Mouse (Mus musculus) forebrain, embryonic 12.5 days (tissue): ENCODE data around the gene Robo3. TPM values are rescaled to one million over a fixed set of nuclear protein-coding genes. Genes with fewer than 3 reads are reported as not detected.

Source experiments
- ATAC-seq: fragments of 200-750 bp; cut with Nextera tagmentation; 2 replicates; pipeline ENCODE4 v1.8.0; 2017; ENCODE audit warnings: moderate TSS enrichment; ENCODE audit not compliant: low FRiP score
- H3K27ac ChIP-seq: fragments of 300-500 bp; sonication (generic); 2 replicates; pipeline ENCODE4 v1.5.1; 2016; ENCODE audit warnings: mild to moderate bottlenecking
- H3K27me3 ChIP-seq: fragments of 300-500 bp; sonication (generic); 2 replicates; pipeline ENCODE4 v1.6.1; 2016; ENCODE audit warnings: mild to moderate bottlenecking
- H3K36me3 ChIP-seq: fragments of 300-500 bp; sonication (generic); replicated peaks from 2 replicates; pipeline ENCODE4 v1.6.1; 2016; ENCODE audit warnings: mild to moderate bottlenecking
- H3K4me1 ChIP-seq: fragments of 300-500 bp; sonication (generic); 2 replicates; pipeline ENCODE4 v1.6.1; 2016
- H3K4me2 ChIP-seq: fragments of 300-500 bp; sonication (generic); 2 replicates; pipeline ENCODE4 v1.6.1; 2016; ENCODE audit warnings: mild to moderate bottlenecking, moderate library complexity
- H3K4me3 ChIP-seq: fragments of 300-500 bp; sonication (generic); replicated peaks from 2 replicates; pipeline ENCODE4 v1.5.1; 2016; ENCODE audit warnings: mild to moderate bottlenecking
- H3K9ac ChIP-seq: fragments of 300-500 bp; sonication (generic); 2 replicates; pipeline ENCODE4 v1.6.1; 2016; ENCODE audit warnings: mild to moderate bottlenecking
- H3K9me3 ChIP-seq: fragments of 300-500 bp; sonication (generic); 2 replicates; pipeline ENCODE4 v1.6.1; 2016
- WGBS: fragments of 180-500 bp; shearing (Covaris S2); methylation state at CpG from one replicate; pipeline ENCODE4 v1.1.7; 2016; 5-methylcytosine and 5-hydroxymethylcytosine counted together
- polyA plus RNA-seq: library from polyadenylated mRNA; unstranded; fragments of >200 nt; fragmentation: Nextera tagmentation; extraction: Ambion mirVana; gene quantifications from 2 replicates; pipeline ENCODE4 v1.2.1, GENCODE M21; 2016

Robo3 gene
- polyA plus RNA-seq: 22.7 and 24.1 TPM in 2 replicates

GRCm38 (mm10) chr9:37432720-37433421 lies at the start of gene Robo3:
Robo3 (minus strand) TSS chr9:37433246.
- under 1% methylated on average over 40 of the region's 40 CpGs for WGBS
- no peaks in the 10 kb centered on the region for H3K36me3 ChIP-seq
- peaks cover 72% of the 10 kb centered on the region for H3K27me3 ChIP-seq
- peak within 1 kb of the TSS; percentile 50 for H3K9ac ChIP-seq
- H3K4me3 ChIP-seq: peak within 1 kb of the TSS; percentile 43
- no peaks in the 10 kb centered on the region for H3K9me3 ChIP-seq
- no peak within 1 kb of the TSS for H3K27ac ChIP-seq
- H3K4me1 ChIP-seq: peaks cover 35% of the 10 kb centered on the region
- ATAC-seq: peak; percentile 46
- H3K4me2 ChIP-seq: peak within 1 kb of the TSS; percentile 69

- no peak overlapping the region for H3K4me3 ChIP-seq
- no peaks in the 10 kb centered on the region for H3K4me1 ChIP-seq
- ATAC-seq: no peak
- H3K36me3 ChIP-seq: no peaks in the 10 kb centered on the region
- no peaks in the 10 kb centered on the region for H3K9me3 ChIP-seq
- WGBS: 90% methylated on average over 7 of the region's 7 CpGs
- H3K27ac ChIP-seq: no peak overlapping the region
- H3K9ac ChIP-seq: no peak overlapping the region
- H3K4me2 ChIP-seq: no peak overlapping the region
- no peaks in the 10 kb centered on the region for H3K27me3 ChIP-seq
These were observed 41.9 kb upstream of the Robo3 start for GRCm38 (mm10) chr9:37474923-37475322.

- no peaks in the 10 kb centered on the region for H3K36me3 ChIP-seq
- WGBS: 63% methylated on average over 3 of the region's 3 CpGs
- ATAC-seq: no peak
- H3K4me2 ChIP-seq: no peak overlapping the region
- H3K4me1 ChIP-seq: no peaks in the 10 kb centered on the region
- no peaks in the 10 kb centered on the region for H3K27me3 ChIP-seq
- H3K9ac ChIP-seq: no peak overlapping the region
- H3K27ac ChIP-seq: no peak overlapping the region
- H3K9me3 ChIP-seq: no peaks in the 10 kb centered on the region
- no peak overlapping the region for H3K4me3 ChIP-seq
These were observed 40.6 kb upstream of the Robo3 start for GRCm38 (mm10) chr9:37473611-37474125.

- 10% methylated on average over 7 of the region's 7 CpGs for WGBS
- H3K27ac ChIP-seq: no peak overlapping the region
- H3K9me3 ChIP-seq: no peaks in the 10 kb centered on the region
- H3K4me2 ChIP-seq: no peak overlapping the region
- ATAC-seq: no peak
- no peak overlapping the region for H3K9ac ChIP-seq
- H3K4me1 ChIP-seq: peaks cover 37% of the 10 kb centered on the region
- H3K36me3 ChIP-seq: no peaks in the 10 kb centered on the region
- H3K4me3 ChIP-seq: no peak overlapping the region
- peaks cover 62% of the 10 kb centered on the region for H3K27me3 ChIP-seq
These were observed 29.7 kb upstream of the Robo3 start for GRCm38 (mm10) chr9:37462764-37463163.

GRCm38 (mm10) chr9:37461571-37461970 lies 28.5 kb upstream of the Robo3 start:
- Histone ChIP-seq H3K27me3 (peaks cover 71% of the 10 kb centered on the region), H3K4me3 (no peak overlapping the region), H3K9ac (no peak overlapping the region), H3K4me2 (no peak overlapping the region), H3K27ac (no peak overlapping the region), H3K36me3 (no peaks in the 10 kb centered on the region), H3K4me1 (peaks cover 48% of the 10 kb centered on the region), H3K9me3 (no peaks in the 10 kb centered on the region)
- no peak for ATAC-seq
- 5% methylated on average over 3 of the region's 3 CpGs for WGBS

GRCm38 (mm10) chr9:37460961-37461340 lies 27.9 kb upstream of the Robo3 start:
- Histone ChIP-seq H3K4me1 (peaks cover 55% of the 10 kb centered on the region), H3K9me3 (no peaks in the 10 kb centered on the region), H3K4me3 (peak overlapping the region; percentile 58), H3K36me3 (no peaks in the 10 kb centered on the region), H3K4me2 (peak overlapping the region; percentile 97), H3K9ac (peak overlapping the region; percentile 71; the same call in 1 of the 2 replicates), H3K27me3 (peaks cover 74% of the 10 kb centered on the region), H3K27ac (peak overlapping the region; percentile 88)
- ATAC-seq: no peak
- WGBS: 9% methylated on average over 5 of the region's 5 CpGs

GRCm38 (mm10) chr9:37460043-37460960 lies 27.3 kb upstream of the Robo3 start:
- Histone ChIP-seq H3K27me3 (peaks cover 76% of the 10 kb centered on the region), H3K36me3 (no peaks in the 10 kb centered on the region), H3K9ac (peak overlapping the region; percentile 71), H3K4me1 (peaks cover 61% of the 10 kb centered on the region), H3K9me3 (no peaks in the 10 kb centered on the region), H3K4me2 (peak overlapping the region; percentile 97), H3K27ac (peak overlapping the region; percentile 88), H3K4me3 (peak overlapping the region; percentile 58)
- WGBS: under 1% methylated on average over 81 of the region's 81 CpGs
- ATAC-seq: peak; percentile 51

GRCm38 (mm10) chr9:37459665-37460042 lies 26.6 kb upstream of the Robo3 start:
- Histone ChIP-seq H3K9me3 (no peaks in the 10 kb centered on the region), H3K4me3 (peak overlapping the region; percentile 58), H3K9ac (peak overlapping the region; percentile 71), H3K4me1 (peaks cover 68% of the 10 kb centered on the region), H3K4me2 (peak overlapping the region; percentile 97), H3K27ac (peak overlapping the region; percentile 88), H3K27me3 (peaks cover 76% of the 10 kb centered on the region), H3K36me3 (no peaks in the 10 kb centered on the region)
- ATAC-seq: no peak
- WGBS: 2% methylated on average over 9 of the region's 9 CpGs

GRCm38 (mm10) chr9:37457151-37457550 lies 24.1 kb upstream of the Robo3 start:
- WGBS: 39% methylated on average over 1 of the region's 1 CpGs
- no peak for ATAC-seq
- H3K4me3 ChIP-seq: no peak overlapping the region

GRCm38 (mm10) chr9:37456481-37456910 lies 23.4 kb upstream of the Robo3 start:
- H3K9ac ChIP-seq: 0 out of 2 replicates have a peak overlapping the region, but pooled peaks have one; percentile 29
- H3K27me3 ChIP-seq: peaks cover 61% of the 10 kb centered on the region
- no peaks in the 10 kb centered on the region for H3K9me3 ChIP-seq
- WGBS: 0% methylated on average over 18 of the region's 20 CpGs
- H3K4me3 ChIP-seq: peak overlapping the region; percentile 25
- H3K27ac ChIP-seq: peak overlapping the region; percentile 78
- H3K4me1 ChIP-seq: peaks cover 94% of the 10 kb centered on the region
- no peaks in the 10 kb centered on the region for H3K36me3 ChIP-seq
- H3K4me2 ChIP-seq: peak overlapping the region; percentile 45
- peak; percentile 70 for ATAC-seq

More at GRCm38 (mm10) chr9:37457151-37457550, 24.1 kb upstream of the Robo3 start:
- Histone ChIP-seq H3K4me1 (peaks cover 92% of the 10 kb centered on the region), H3K9me3 (no peaks in the 10 kb centered on the region), H3K27ac (peak overlapping the region; percentile 78), H3K36me3 (no peaks in the 10 kb centered on the region), H3K27me3 (peaks cover 67% of the 10 kb centered on the region), H3K9ac (no peak overlapping the region), H3K4me2 (peak overlapping the region; percentile 45)

- WGBS: 2% methylated on average over 8 of the region's 8 CpGs
- Histone ChIP-seq H3K4me3 (no peak overlapping the region), H3K4me2 (peak overlapping the region; percentile 45), H3K4me1 (peaks cover 94% of the 10 kb centered on the region), H3K36me3 (no peaks in the 10 kb centered on the region), H3K27ac (peak overlapping the region; percentile 78), H3K9me3 (no peaks in the 10 kb centered on the region), H3K9ac (no peak overlapping the region), H3K27me3 (peaks cover 55% of the 10 kb centered on the region)
- ATAC-seq: no peak
These were observed 22.8 kb upstream of the Robo3 start for GRCm38 (mm10) chr9:37455868-37456267.

GRCm38 (mm10) chr9:37454991-37455390 lies 21.9 kb upstream of the Robo3 start:
- peaks cover 52% of the 10 kb centered on the region for H3K27me3 ChIP-seq
- peak overlapping the region; percentile 45; the same call in 1 of the 2 replicates for H3K4me2 ChIP-seq
- WGBS: 0% methylated on average over 3 of the region's 3 CpGs
- H3K4me1 ChIP-seq: peaks cover 85% of the 10 kb centered on the region
- H3K4me3 ChIP-seq: no peak overlapping the region
- H3K36me3 ChIP-seq: no peaks in the 10 kb centered on the region
- H3K27ac ChIP-seq: peak overlapping the region; percentile 78
- no peaks in the 10 kb centered on the region for H3K9me3 ChIP-seq
- no peak overlapping the region for H3K9ac ChIP-seq
- ATAC-seq: peak; percentile 45
